Mouse (Mus musculus) CD8-positive naive resting alpha-beta T cell, adult 2 months (primary cell): ENCODE data around the gene Gm49673.
"Not testable (repeated sequence)": the region's sequence is repeated elsewhere in the genome, so short reads cannot be mapped to it uniquely, and the experiment has no call there.

ENCODE experiments used
- DNase-seq, 2 experiments: peaks; one replicate each; pipeline ENCODE4 v3.0.0; 2022; ENCODE audit warnings: low read depth in 2 of 2, low spot score in 2 of 2

Gm49673 gene

DNA sequence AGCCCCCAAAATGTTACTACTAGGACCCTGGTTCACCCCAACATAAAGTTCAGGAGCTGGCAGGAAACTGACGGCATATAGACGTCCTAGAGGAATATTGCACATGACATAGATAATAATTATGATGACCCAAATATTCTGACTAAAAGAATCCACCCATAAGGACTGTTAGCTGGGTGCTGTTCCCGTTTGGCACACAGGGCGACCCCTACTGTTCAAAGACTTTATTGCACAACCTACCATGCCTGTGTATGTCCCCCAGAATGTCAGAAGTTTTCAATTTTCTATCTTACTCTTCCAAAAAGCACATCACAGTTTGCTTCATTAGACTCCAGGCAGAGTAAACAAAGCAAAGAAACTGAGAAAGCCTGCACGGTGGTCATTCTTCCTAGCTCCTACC, 101.4 kb downstream of the Gm49673 start:
- peak; percentile 51 to 75 for DNase-seq

DNA sequence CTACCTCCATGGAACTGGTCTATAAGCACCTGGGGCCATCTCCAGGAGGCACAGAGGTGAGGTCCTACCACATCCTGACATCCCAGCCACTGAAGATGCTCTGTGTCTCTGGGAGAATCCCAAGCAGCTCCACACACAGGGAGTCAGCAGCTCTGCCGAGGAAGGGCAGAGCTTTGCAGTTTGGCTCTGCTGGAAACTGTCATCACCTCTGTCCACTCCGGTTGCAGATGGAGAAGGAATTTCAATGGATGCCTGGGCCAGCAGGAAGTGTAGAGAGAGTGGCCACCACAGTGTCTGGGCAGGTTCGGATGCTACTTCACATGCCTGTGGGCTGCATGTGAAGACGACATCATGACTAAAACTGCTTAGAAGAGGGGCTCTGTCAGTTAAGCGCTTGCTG, 106.4 kb downstream of the Gm49673 start:
- DNase-seq: not testable (repeated sequence)

DNA sequence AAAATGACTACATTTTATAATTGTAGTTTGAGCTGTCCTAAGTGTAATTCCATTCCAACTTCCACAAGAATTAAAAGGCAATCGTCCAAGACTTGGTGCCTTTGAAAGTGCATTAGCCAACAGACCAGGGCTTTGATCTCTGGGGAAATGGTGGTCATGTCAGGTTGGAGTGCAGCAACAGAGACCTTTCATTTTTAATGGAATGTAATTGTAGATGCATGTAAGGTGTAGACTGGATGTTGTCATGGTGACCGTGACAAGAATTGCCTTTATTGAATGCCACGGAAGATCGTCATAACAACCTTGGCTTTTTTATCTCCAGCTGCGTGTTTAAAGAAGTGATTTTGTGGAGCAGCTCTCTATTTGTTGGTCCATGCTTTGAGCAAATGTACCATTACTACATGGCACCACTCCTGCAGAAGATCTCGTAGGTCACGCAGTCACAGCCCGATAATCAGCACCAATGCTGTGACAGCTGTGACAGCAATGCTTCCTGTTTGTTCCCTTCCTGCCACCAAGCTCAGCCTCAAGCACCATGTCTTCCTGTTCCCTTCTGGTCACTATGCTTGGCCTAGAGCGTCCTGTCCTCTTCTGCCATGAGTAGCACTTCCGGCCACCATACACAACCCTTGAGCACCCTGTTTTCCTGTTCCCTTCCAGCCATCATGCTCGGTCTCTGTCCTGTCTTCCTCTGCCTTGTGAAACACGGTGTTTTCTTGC, 107.5 kb downstream of the Gm49673 start:
- not testable (repeated sequence) for DNase-seq

DNA sequence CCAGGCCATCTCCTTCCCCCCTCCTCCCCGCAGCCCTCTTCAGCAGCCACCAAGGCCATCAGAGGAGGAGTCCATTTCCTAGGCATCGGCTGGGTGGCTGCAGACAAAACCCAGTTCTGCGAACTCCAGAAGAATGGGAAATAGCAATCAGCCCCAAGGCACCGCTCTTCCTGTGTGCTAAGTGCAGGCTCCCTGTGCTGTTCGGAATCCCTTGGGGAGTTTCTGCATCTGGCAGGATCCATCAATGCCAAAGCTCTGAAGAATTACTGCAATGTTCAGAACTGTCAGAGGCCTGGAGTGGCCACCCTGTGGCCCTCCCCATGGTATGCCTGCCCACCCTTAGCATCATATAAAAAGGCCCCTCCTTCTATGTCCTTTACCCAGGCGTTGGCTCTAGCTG, 110.6 kb downstream of the Gm49673 start:
- not testable (repeated sequence) for DNase-seq
